Mouse (Mus musculus) thymus, adult 18-20 months (tissue): Measurements from ENCODE around the gene Lrrc42.

Experiments
- DNase-seq, 2 experiments: peaks; one replicate each; pipeline ENCODE4 v3.0.0; 2022; ENCODE audit warnings: mixed read lengths in 2 of 2

Gene Lrrc42

DNA sequence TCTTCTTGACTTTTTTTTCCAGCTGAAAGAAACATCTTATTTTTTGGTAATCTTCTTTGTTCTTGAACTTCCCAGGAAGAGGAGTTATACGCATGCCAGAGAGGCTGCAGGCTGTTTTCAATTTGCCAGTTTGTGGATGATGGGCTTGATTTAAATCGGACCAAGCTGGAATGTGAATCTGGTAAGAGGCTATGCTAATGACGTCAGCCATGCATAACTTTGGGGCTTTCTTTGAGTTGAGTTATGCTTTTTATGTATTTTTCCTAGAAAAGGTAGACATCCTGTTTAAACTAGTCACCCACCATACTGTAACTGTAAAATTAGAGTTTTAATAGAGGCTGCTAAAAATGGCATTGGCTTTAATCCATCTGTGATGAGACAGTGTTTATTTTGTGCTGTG, 67.6 kb downstream of the Lrrc42 start:
- DNase-seq = no peak
